Mouse (Mus musculus) liver, embryonic 16.5 days (tissue): Measurements from ENCODE around the gene Trak2. TPM values are rescaled to one million over a fixed set of nuclear protein-coding genes. Genes with fewer than 3 reads are reported as not detected.
"Not testable (repeated sequence)": the region's sequence is repeated elsewhere in the genome, so short reads cannot be mapped to it uniquely, and the experiment has no call there.

Source experiments
- ATAC-seq: fragments of 200-750 bp; cut with Nextera tagmentation; 2 replicates; pipeline ENCODE4 v1.8.0; 2017; ENCODE audit warnings: low read depth, mild to moderate bottlenecking, moderate number of reproducible peaks, moderate library complexity
- H3K27ac ChIP-seq: fragments of 300-500 bp; sonication (generic); 2 replicates; pipeline ENCODE4 v1.5.1; 2014; ENCODE audit warnings: mild to moderate bottlenecking, low read length
- H3K27me3 ChIP-seq: fragments of 300-500 bp; sonication (generic); 2 replicates; pipeline ENCODE4 v1.6.1; 2014; ENCODE audit warnings: low read depth, low read length, mixed read lengths; ENCODE audit not compliant: control insufficient read depth, insufficient read depth
- H3K36me3 ChIP-seq: fragments of 300-500 bp; sonication (generic); 2 replicates; pipeline ENCODE4 v1.6.1; 2014; ENCODE audit warnings: mild to moderate bottlenecking; ENCODE audit not compliant: control insufficient read depth, insufficient read depth
- H3K4me1 ChIP-seq: fragments of 300-500 bp; sonication (generic); 2 replicates; pipeline ENCODE4 v1.6.1; 2014; ENCODE audit warnings: low read depth, low read length, mixed read lengths; ENCODE audit not compliant: control insufficient read depth
- H3K4me2 ChIP-seq: fragments of 300-500 bp; sonication (generic); 2 replicates; pipeline ENCODE4 v1.6.1; 2014; ENCODE audit warnings: low read depth, low read length, mixed read lengths
- H3K4me3 ChIP-seq: fragments of 300-500 bp; sonication (generic); 2 replicates; pipeline ENCODE4 v1.5.1; 2014; ENCODE audit warnings: low read depth, mild to moderate bottlenecking, low read length
- H3K9ac ChIP-seq: fragments of 300-500 bp; sonication (generic); 2 replicates; pipeline ENCODE4 v1.6.1; 2014; ENCODE audit warnings: low read depth, low read length
- H3K9me3 ChIP-seq: fragments of 300-500 bp; sonication (generic); replicated peaks from 2 replicates; pipeline ENCODE4 v1.6.1; 2016; ENCODE audit warnings: low read length; ENCODE audit not compliant: control insufficient read depth
- WGBS: fragments of 180-500 bp; shearing (Covaris S2); extraction: QIAGEN DNeasy Blood & Tissue Kit; methylation state at CpG from one replicate; pipeline ENCODE4 v1.1.7; 2014; ENCODE audit not compliant: insufficient replicate concordance; 5-methylcytosine and 5-hydroxymethylcytosine counted together
- polyA plus RNA-seq: library from polyadenylated mRNA; unstranded; fragments of >200 nt; fragmentation: Nextera tagmentation; extraction: Ambion mirVana; gene quantifications from 2 replicates; pipeline ENCODE4 v1.2.1, GENCODE M21; 2015

Gene Trak2
- polyA plus RNA-seq, 1 experiment from 2014 or later = 58.9 TPM

- ATAC-seq, H3K4me1 ChIP-seq, H3K36me3 ChIP-seq, H3K27ac ChIP-seq, H3K9ac ChIP-seq, H3K4me3 ChIP-seq, H3K27me3 ChIP-seq, H3K4me2 ChIP-seq, H3K9me3 ChIP-seq: not testable (repeated sequence)
- 77% methylated on average over 9 of the region's 9 CpGs for WGBS
Observed at GRCm38 (mm10) chr1:58883279-58883678, 90.0 kb downstream of the Trak2 start.

- not testable (repeated sequence) for ATAC-seq
Observed at GRCm38 (mm10) chr1:58879291-58879690, 93.9 kb downstream of the Trak2 start.

GRCm38 (mm10) chr1:58876500-58876899 is 96.7 kb downstream of the Trak2 start:
- not testable (repeated sequence) for ATAC-seq, H3K4me2 ChIP-seq, H3K4me1 ChIP-seq, H3K27ac ChIP-seq, H3K9me3 ChIP-seq, H3K4me3 ChIP-seq, H3K27me3 ChIP-seq, H3K9ac ChIP-seq, H3K36me3 ChIP-seq
- WGBS = 43% methylated on average over 4 of the region's 4 CpGs

More at GRCm38 (mm10) chr1:58879291-58879690, 93.9 kb downstream of the Trak2 start:
- 64% methylated on average over 2 of the region's 2 CpGs for WGBS
- H3K4me2 ChIP-seq, H3K4me1 ChIP-seq, H3K9me3 ChIP-seq, H3K4me3 ChIP-seq, H3K9ac ChIP-seq, H3K27me3 ChIP-seq, H3K27ac ChIP-seq, H3K36me3 ChIP-seq: not testable (repeated sequence)

GRCm38 (mm10) chr1:58860586-58860985 is 112.6 kb downstream of the Trak2 start:
- H3K36me3 ChIP-seq, H3K4me2 ChIP-seq, H3K27ac ChIP-seq, H3K27me3 ChIP-seq, H3K4me1 ChIP-seq, H3K4me3 ChIP-seq, ATAC-seq, H3K9ac ChIP-seq, H3K9me3 ChIP-seq: not testable (repeated sequence)
- WGBS = 32% methylated on average over 3 of the region's 3 CpGs

- not testable (repeated sequence) for H3K27me3 ChIP-seq, ATAC-seq, H3K36me3 ChIP-seq, H3K9ac ChIP-seq, H3K4me2 ChIP-seq, H3K4me3 ChIP-seq, H3K27ac ChIP-seq, H3K9me3 ChIP-seq, H3K4me1 ChIP-seq
- 67% methylated on average over 13 of the region's 13 CpGs for WGBS
Observed at GRCm38 (mm10) chr1:58859738-58860365, 113.4 kb downstream of the Trak2 start.

- not testable (repeated sequence) for ATAC-seq, H3K4me1 ChIP-seq, H3K9me3 ChIP-seq, H3K4me3 ChIP-seq, H3K4me2 ChIP-seq, H3K27ac ChIP-seq, H3K27me3 ChIP-seq, H3K36me3 ChIP-seq, H3K9ac ChIP-seq
- 69% methylated on average over 4 of the region's 4 CpGs for WGBS
Observed at GRCm38 (mm10) chr1:58859131-58859530, 114.1 kb downstream of the Trak2 start.

GRCm38 (mm10) chr1:58856811-58857210 is 116.4 kb downstream of the Trak2 start:
- not testable (repeated sequence) for H3K36me3 ChIP-seq, H3K4me3 ChIP-seq, H3K27me3 ChIP-seq, H3K27ac ChIP-seq, H3K9me3 ChIP-seq, H3K4me2 ChIP-seq, H3K9ac ChIP-seq, H3K4me1 ChIP-seq, ATAC-seq
- WGBS = 45% methylated on average over 3 of the region's 3 CpGs

Other genes starting within 250 kb of the Trak2 start
- gene Casp8, start 178.1 kb downstream of the Trak2 start, polyA plus RNA-seq = 13.9 and 15.6 TPM in 2 replicates
- 49.1 and 49.5 TPM in 2 replicates for gene Stradb, start 92 bp upstream of the Trak2 start, polyA plus RNA-seq
- not detected in 2 replicates for gene C2cd6, start 121.5 kb upstream of the Trak2 start, polyA plus RNA-seq
- 5.0 and 5.9 TPM in 2 replicates for gene Tmem237, start 147.0 kb upstream of the Trak2 start, polyA plus RNA-seq
- 0.18 and 0.44 TPM in 2 replicates for gene Mpp4, start 190.0 kb upstream of the Trak2 start, polyA plus RNA-seq